Mouse (Mus musculus) inflammation-experienced regulatory T-cells, adult 6 months (primary cell): Measurements from ENCODE around the gene Ifna16. TPM values are rescaled to one million over a fixed set of nuclear protein-coding genes. Genes with fewer than 3 reads are reported as not detected.

ENCODE experiments used
- ATAC-seq: one replicate; pipeline ENCODE4 v1.8.0; 2017
- polyA plus RNA-seq, 3 experiments: library from polyadenylated mRNA; unstranded; fragments of 100-300 nt; shearing (Covaris generic); gene quantifications; one replicate each; pipeline ENCODE4 v1.2.1; 2017

Gene Ifna16
- not detected for polyA plus RNA-seq

DNA sequence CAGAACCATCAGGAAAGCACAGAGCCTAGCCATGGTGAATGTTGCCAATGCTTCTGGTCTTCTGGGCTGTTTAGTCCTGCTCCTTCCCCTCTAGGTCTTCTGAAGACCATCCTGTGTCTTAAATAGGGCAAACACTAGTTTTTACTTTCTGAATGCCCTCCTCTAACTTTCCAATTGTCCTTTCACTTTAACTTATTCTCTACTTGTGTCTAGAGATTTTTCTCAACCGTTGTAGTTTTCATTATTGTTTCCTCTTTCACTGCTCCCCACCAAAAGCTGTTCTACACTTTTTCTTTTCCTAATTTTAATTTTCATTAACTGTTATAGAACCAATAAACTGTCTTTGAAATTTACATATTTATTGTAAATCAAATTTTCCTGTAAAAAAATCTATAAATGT, at the start of gene Ifna16:
Gene Ifna16 (minus strand): TSS at position 101 of the 400 bp plus-strand sequence.
- no peak for ATAC-seq

- ATAC-seq: no peak
Observed at GRCm38 (mm10) chr4:88723497-88724090, 46.9 kb upstream of the Ifna16 start.

DNA sequence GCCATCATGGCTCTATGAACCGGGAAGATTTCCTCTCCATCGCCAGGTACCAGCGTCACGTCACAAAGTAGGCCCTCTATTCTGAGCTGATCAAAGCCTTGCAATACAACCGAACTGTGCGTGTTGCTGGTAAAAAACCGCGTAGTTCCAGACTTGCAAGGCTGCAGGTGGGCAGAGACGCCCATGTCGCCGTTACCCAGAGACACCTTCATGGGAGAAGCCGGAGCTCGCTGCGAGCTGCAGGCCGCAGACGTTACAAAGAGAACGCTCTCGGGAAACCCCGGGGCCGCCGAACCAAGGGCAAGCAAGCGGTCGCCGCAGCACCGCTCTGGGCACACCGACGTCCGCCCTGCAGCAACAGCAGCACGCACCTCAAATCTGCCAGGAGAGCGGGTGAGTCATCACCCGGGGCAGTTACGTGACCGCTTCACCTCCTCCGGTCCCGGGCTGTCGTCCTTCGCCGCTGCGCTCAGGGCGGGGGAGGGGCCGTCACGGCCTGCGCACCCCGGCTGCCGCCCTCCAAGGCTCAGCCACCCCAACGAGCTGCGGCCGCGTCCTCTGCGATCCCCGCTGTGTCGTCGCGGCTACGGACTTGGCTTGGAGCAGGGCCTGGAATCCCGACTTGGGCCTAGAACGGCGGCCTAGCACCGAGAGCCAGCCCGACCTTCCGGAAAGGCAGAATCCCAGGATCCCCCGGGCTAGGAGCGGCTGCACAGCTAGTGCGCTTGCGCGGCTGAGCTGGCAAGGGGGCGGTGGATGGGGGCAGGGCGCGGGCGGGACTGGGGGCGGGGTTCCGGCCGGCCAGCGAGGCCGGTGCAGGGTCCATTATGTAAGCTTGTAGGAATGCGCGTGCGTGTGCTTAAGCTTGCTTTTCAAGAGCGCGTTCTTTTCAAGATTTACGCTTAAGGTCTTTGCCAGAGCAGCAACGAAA, 45.3 kb upstream of the Ifna16 start, which contains the start of the genes Gm26566 and Klhl9:
Gene Gm26566 (plus strand): TSS at position 15 of the 931 bp plus-strand sequence.
Gene Klhl9 (minus strand): TSS at position 675 of the 931 bp plus-strand sequence.
- ATAC-seq: peak; percentile 75

DNA sequence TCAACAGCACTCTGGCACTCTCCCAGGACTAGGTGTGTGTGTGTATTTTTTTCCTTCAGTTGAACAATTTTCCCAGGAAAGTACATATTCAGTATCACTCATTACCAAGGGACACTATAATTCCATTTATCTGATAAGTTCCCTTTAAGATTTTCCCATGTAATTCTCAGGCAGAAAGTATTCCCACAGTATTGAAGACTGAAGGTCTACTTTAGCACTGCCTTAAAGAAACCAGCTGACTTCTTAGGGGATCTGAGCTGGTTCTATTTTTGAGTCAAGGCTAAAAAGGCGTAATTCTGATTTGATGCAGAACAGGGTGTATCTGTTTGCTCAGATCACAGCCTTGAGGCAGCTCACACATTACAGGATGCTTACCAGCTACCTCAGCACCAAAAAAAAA, 42.0 kb upstream of the Ifna16 start:
- no peak for ATAC-seq

GRCm38 (mm10) chr4:88715059-88715458, 38.3 kb upstream of the Ifna16 start:
- no peak for ATAC-seq

GRCm38 (mm10) chr4:88714281-88714680, 37.6 kb upstream of the Ifna16 start:
- ATAC-seq: no peak

DNA sequence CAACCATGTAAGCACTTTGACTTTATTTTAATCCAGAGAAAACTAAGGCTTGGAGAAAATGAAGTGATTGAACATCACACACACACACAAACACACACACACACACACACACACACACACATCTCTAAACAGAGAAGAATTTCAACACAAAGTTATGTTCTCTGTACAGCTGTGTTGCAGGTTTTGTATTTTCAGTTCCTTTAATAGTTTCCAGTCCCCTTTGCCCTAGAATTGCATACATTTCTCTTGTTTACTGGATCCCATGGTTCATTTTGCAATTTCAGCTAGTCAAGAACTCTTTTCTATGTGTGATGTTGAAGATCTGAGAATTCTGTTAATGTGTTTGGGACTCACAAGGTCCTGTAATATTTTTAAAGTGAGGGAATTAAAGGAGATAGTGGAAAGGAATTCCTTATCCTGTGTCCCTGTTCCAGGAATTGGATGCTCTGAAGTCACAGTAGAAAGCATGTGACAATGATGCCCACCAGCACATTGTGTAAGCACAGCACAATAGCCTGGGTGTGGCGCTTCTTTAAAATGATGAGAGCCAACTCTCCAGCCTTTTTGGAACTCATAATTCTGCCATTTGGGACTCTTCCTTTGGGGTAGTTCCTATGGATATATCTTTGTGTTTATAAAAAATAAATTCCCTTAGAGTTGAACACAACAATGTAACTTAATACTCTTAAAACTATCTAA, 30.6 kb upstream of the Ifna16 start:
- ATAC-seq: no peak

- ATAC-seq: no peak
Observed at GRCm38 (mm10) chr4:88705924-88706323, 29.2 kb upstream of the Ifna16 start.

DNA sequence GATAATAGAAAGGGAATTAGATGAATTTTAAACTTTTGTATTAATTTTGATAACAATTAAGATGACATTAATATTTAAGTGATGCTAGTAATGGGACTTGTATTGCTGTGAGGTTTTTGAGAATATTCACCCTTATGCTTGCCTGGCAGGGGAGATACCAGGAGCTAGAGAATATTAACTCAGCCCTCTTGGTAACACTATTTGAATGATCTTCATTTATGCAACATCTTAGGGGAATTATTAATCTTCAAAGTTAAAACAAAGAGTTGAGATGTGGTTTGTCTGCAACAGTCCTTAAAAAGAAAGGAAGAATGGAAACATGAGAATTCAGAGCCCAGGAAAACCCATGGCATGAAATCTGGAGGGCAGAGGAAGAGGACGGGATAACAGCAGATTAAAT, 22.6 kb upstream of the Ifna16 start:
- ATAC-seq: no peak

DNA sequence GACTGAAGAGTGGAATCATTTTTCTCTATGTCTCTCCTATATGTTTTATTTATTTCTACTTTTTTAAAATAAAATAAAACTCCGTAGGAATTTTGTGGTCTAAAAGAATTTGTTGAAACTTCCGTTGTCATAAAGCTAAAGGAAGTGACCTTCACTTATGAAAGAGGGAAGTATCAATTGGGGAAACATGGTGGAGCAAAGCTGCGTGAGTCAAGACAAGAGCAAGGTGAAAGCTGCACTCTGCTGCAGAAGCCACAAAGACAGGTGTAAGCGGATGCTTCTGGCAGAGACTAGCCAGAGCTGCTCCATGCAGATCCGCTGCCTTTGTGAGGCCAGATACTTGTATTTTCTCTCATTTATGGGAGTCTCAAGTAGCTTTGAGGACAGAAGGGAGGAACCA, 22.1 kb upstream of the Ifna16 start:
- no peak for ATAC-seq

- ATAC-seq: no peak
Observed at GRCm38 (mm10) chr4:88697753-88698152, 21.0 kb upstream of the Ifna16 start.

DNA sequence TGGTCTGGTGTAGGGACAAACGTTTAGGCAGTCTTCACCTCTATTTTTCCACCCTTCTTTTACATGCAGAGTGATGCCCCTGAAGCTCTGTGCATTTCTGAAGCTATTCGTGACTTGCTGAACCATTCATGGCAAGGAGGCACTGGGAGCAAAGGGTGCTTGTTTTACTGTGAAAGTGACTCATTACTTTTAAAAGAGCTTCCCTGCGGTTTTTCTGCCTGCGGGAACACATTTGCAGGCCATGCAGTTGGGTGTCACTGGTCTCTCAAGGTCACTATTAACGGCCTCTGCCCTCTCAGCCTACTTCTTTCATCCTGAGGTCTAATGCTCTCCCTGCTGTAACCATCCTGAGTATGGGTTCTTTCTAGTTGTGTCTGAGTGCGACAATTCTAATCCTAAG, 20.4 kb upstream of the Ifna16 start:
- ATAC-seq: no peak

GRCm38 (mm10) chr4:88696237-88696884, 19.6 kb upstream of the Ifna16 start:
- ATAC-seq: peak; percentile 71

DNA sequence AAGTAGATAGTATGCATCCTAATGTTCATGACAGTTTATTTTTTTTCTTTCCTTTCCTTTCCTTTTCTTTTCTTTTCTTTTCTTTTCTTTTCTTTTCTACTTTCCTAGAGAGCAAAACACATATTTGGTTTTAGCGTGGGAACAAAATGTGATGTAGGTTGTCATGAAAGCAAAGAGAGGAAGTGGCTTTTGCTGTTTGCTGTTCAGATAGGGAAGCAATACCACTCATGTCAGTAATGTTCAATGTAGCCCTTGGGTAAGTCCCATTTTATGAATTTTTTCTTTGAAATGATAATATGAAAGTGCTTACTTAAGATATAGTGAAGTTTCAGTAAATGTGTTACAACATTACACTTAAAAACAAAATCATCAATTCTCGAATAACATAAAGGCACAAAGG, 16.7 kb upstream of the Ifna16 start:
- ATAC-seq: peak; percentile 67

GRCm38 (mm10) chr4:88692537-88692936, 15.8 kb upstream of the Ifna16 start:
- peak; percentile 75 for ATAC-seq

DNA sequence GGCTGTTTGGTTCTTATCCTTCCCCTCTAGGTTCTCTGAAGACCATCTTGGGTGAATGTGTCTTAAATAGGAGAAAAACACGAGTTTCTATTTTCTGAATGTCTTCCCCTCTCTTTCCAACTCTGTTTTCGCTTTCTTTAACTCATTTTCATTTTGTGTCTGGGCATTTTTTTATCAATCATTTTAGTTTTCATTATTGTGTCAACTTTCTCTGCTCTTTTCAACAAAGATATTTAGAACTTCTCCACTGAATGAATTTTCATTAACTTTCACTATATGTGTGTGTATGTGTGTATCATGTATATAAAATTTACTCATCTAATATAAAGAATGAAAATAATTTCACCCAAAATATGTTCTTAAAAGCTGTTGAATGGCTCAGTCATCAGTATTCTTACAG, 14.5 kb upstream of the Ifna16 start, which contains the start of gene Ifnab:
Gene Ifnab (minus strand): TSS at position 101 of the 400 bp plus-strand sequence.
- no peak for ATAC-seq

GRCm38 (mm10) chr4:88683812-88684211, 7.1 kb upstream of the Ifna16 start, which contains the start of gene Ifna2:
TSS of gene Ifna2 (minus strand) at chr4:88683912.
- no peak for ATAC-seq

DNA sequence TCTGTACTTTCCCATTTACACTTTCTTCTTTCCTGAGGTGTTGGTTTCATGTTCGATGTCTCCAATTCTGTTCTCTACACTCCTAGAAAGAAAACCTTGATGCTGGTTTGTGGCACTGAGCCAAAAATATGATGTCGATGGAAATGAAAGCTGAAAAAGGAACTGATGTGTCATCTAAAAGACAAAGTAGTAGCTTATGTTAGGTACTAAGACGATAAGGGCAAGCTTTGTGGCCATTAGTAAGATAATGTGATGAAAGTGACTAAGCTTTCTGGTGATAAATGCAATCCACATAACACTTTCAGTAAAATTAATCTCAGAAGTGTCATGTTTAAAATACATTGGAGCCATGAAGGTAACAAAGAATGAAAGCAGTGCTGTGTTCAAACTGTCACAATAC, 4.6 kb upstream of the Ifna16 start:
- ATAC-seq: no peak

DNA sequence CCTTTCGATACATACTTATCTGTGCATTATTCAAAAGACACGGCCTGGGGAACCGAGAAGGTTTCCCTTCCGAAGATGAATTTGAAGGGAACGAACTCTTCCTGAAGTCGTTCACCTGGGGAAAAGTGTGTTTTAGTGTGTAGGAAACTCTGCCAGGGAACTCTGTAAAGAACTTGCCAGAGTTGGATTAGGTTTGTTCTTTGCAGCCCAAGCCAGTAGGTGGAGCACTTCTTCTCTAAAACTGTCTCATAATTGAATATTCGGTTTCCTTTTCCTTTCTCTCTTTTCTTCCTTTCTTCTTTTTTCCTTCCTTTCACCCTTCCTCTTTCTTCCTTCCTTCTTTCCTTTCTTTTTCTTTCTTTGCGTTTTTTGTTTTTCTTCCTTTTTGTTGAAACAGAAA, 3.6 kb upstream of the Ifna16 start:
- peak; percentile 71 for ATAC-seq

- ATAC-seq: no peak
Observed at GRCm38 (mm10) chr4:88655461-88655860, 21.3 kb downstream of the Ifna16 start.

DNA sequence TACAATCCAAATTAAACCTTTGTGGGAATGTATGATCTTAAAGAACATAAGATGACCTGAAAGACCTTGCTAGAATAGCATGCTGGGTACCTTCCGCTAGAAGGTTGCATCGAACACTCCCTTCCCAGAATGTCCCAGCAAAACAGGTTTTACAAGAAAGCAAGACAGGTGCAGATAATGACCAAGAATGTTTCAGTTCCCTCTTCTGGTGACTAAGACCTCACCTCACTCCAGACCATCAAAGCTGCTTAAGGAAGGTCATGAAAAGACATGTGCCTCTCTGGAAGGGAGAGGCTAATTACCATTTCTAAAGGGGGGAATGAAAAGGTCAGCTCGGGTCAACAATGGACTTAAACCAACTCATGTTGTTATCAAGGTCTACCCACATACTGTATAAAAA, 23.1 kb downstream of the Ifna16 start:
- no peak for ATAC-seq

DNA sequence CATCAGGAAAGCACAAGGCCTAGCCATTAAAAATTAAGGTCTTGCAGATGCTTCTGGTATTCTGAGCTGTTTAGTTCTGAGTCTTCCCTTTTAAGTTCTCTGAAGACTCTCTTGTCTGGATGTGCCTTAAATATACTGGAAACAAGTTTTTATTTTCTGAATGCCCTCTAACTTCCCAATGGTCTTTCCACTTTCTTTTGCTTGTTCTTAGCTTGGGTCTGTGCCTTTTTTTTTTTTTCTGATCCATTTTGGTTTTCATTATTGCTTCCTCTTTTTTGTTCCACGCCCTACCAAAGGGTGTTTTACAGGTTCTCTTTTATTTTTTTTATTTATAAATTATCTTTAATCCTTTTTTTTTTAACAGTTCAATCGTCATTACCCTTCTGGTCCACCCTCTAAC, 32.4 kb downstream of the Ifna16 start, which contains the start of gene Ifna13:
Gene Ifna13 (minus strand): TSS at position 101 of the 400 bp plus-strand sequence.
- no peak for ATAC-seq
